Mouse (Mus musculus): ENCODE measurements around the gene Gprc5d. TPM values are rescaled to one million over a fixed set of nuclear protein-coding genes. Genes with fewer than 3 reads are reported as not detected.
A peak's percentile ranks its signal among the peaks of the same experiment; 100 is the strongest.

Gene Gprc5d
- total RNA-seq, 1 experiment from 2014 or later = not detected

- 0 out of 4 replicates have a peak, but pooled peaks have one; percentile 8 to 12 for ATAC-seq (replicated peaks in 1 of 2; ENCODE audit: insufficient read depth in 1 of 2, low FRiP score in 2 of 2, low TSS enrichment in 1 of 2, low read depth in 1 of 2, poor library complexity in 2 of 2, severe bottlenecking in 2 of 2)
Measured at GRCm38 (mm10) chr6:135141451-135142147, 23.5 kb upstream of the Gprc5d start.

DNA sequence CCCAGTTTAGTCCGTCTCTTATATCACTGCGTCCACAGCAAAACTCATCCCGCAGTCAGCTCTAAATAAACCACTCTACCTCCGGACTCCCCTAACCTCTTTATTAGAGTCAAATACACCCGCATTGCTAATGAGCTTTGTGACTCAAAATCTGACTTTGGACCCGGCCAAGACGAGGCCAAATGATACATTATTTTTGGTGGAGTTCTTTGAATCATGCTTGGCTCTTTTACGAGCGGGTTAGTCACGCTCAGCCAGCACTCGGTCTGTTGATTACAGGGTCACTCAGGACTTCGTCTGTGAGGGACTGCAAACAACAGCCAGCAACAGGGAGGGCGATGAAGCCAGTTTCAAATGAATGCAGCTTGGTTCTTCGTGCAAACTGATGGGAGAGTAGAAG lies 20.7 kb upstream of the Gprc5d start:
- no peak for ATAC-seq (replicated peaks in 1 of 2; ENCODE audit: insufficient read depth in 1 of 2, low FRiP score in 2 of 2, low TSS enrichment in 1 of 2, low read depth in 1 of 2, poor library complexity in 2 of 2, severe bottlenecking in 2 of 2)

DNA sequence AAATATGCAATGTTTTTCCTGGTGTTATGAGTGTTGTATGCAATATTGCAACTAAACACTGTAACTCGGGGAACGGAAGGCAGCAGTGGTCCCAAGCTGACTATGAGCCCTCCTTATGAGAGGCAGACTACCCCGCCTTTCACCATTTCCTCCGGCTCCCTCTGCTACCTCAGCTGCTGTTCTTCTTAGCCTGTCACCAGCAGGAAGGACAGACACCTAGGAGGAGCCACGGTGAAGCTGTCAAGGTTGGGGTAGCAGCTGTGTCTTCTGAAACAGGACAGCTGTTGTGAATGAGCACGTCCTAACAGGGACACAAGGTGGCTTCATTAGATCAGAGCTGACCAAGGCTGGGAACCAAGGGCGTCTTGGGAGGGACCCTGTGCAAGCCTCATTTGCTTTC lies 20.1 kb upstream of the Gprc5d start:
- ATAC-seq (replicated peaks in 1 of 2; ENCODE audit: insufficient read depth in 1 of 2, low FRiP score in 2 of 2, low TSS enrichment in 1 of 2, low read depth in 1 of 2, poor library complexity in 2 of 2, severe bottlenecking in 2 of 2) = no peak

DNA sequence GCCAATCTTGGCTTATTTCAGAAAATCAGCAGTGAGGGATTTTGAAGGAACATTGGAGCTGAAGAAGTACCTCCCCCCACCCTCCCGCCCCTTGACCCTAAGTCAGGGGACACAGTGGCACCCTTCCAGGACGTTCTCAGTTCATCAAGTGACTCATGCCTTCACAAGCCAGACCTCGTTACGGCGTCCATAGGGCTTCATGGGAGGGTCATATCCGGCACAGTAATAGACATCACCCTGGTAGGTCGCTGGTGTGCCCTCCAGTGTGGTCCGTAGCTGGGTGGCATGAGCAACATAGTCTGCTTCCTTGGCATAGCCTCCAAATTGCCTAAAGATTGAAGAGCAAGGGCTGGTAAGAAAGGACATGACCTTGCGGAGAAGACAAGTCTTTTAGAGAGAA lies 19.7 kb upstream of the Gprc5d start:
- no peak for ATAC-seq (replicated peaks in 1 of 2; ENCODE audit: insufficient read depth in 1 of 2, low FRiP score in 2 of 2, low TSS enrichment in 1 of 2, low read depth in 1 of 2, poor library complexity in 2 of 2, severe bottlenecking in 2 of 2)

GRCm38 (mm10) chr6:135136439-135137161 lies 18.5 kb upstream of the Gprc5d start:
- ATAC-seq (replicated peaks in 1 of 2; ENCODE audit: insufficient read depth in 1 of 2, low FRiP score in 2 of 2, low TSS enrichment in 1 of 2, low read depth in 1 of 2, poor library complexity in 2 of 2, severe bottlenecking in 2 of 2) = no peak

DNA sequence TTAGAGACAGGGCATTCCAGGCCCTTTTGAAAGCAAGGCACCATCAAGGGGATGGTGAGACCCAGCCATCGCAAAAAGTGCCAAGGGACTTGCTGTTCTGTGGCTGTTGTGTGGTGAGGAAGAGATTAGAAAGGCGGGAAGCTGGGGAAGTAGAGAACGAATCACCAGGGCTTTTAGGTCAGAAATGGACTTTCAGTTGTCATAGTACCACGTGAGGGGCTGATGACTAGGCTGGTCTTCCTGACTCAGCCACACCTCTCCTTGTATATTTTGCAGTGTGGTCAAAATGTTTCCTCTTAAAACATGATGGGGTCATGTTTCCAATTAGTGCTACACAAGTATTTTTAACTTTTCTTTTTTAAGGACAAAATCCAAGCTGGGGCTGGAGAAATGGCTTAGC lies 17.7 kb upstream of the Gprc5d start:
- peak; percentile 17 to 36; a peak in 1 of 4 replicates for ATAC-seq (replicated peaks in 1 of 2; ENCODE audit: insufficient read depth in 1 of 2, low FRiP score in 2 of 2, low TSS enrichment in 1 of 2, low read depth in 1 of 2, poor library complexity in 2 of 2, severe bottlenecking in 2 of 2)

DNA sequence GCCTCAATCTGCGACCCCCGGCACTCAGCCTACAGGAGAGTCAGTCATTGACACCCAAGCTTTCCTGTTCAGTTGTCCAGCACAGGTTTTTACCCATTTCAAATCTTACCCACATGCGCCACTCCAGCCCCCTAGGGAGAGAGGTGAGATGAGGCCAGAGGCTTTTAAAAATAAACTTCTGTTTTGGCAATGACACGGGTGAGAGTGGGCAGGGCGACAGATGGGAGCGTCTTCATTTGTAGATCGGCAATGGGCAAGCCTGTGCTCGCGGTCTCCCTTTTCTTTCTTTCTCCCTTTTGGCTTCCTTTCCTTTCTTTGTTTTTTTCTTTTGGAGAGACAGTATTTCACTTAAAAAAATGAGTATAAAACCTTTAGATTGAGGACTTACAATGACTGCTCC lies 15.4 kb upstream of the Gprc5d start:
- no peak for ATAC-seq (replicated peaks in 1 of 2; ENCODE audit: insufficient read depth in 1 of 2, low FRiP score in 2 of 2, low TSS enrichment in 1 of 2, low read depth in 1 of 2, poor library complexity in 2 of 2, severe bottlenecking in 2 of 2)

- no peak for ATAC-seq (replicated peaks in 1 of 2; ENCODE audit: insufficient read depth in 1 of 2, low FRiP score in 2 of 2, low TSS enrichment in 1 of 2, low read depth in 1 of 2, poor library complexity in 2 of 2, severe bottlenecking in 2 of 2)
Measured at GRCm38 (mm10) chr6:135133086-135133485, 15.0 kb upstream of the Gprc5d start.

GRCm38 (mm10) chr6:135124755-135125380 lies 6.8 kb upstream of the Gprc5d start:
- ATAC-seq (replicated peaks in 1 of 2; ENCODE audit: insufficient read depth in 1 of 2, low FRiP score in 2 of 2, low TSS enrichment in 1 of 2, low read depth in 1 of 2, poor library complexity in 2 of 2, severe bottlenecking in 2 of 2) = no peak

DNA sequence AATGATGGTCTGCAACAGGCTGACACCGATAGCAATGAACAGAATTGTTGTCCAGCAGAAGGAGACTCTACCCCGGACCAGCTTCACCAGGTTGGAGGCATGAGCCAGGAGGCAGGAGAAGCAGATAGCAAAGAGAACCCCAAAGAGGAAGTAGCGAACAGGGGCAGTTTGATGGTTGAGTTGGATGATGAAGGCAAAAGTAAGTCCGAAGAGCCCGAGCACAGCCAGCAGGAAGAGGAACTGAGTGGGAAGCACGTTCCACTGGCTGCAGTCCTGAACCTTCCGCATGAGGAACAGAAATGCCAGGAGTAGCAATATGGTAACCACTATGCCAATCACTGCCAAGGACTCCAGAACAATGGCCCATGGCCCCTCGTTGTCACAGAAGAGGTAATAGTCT lies 1.6 kb downstream of the Gprc5d start:
- ATAC-seq (replicated peaks in 1 of 2; ENCODE audit: insufficient read depth in 1 of 2, low FRiP score in 2 of 2, low TSS enrichment in 1 of 2, low read depth in 1 of 2, poor library complexity in 2 of 2, severe bottlenecking in 2 of 2) = peak; percentile 62 to 72

- ATAC-seq (replicated peaks in 1 of 2; ENCODE audit: insufficient read depth in 1 of 2, low FRiP score in 2 of 2, low TSS enrichment in 1 of 2, low read depth in 1 of 2, poor library complexity in 2 of 2, severe bottlenecking in 2 of 2) = no peak
Measured at GRCm38 (mm10) chr6:135113114-135113436, 5.0 kb downstream of the Gprc5d start.

DNA sequence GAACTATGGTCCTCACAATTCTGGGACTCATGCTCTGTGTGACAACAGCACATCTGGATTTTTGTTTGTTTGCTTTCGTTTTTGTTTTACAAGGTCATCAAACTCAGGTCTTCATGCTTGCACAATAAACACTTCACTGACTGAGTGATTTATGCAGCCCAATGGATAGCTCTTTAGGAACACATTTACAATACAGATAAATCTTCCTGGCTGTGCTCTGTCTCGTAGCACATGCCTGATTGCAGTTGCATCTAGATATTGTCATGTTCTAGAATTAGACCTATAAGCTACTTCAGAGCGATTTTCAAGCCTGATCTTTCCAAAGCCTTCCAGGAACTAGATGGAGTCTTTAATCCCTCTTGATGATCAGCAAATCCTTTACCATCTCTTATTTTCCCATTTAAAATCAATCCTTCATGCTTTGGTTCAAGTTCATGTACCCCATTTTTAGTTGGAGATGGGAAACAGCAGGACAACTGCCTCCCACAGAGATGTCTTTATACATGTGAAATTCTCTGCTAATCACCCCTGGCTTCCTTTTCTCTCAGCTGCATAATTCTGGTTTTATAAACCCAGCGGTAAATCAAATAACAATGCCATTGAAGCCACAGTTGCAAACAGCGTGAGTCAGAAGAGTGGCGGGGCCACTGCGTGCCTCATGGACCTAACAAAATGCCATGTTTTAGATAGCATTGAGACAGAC lies 5.5 kb downstream of the Gprc5d start:
- no peak for ATAC-seq (replicated peaks in 1 of 2; ENCODE audit: insufficient read depth in 1 of 2, low FRiP score in 2 of 2, low TSS enrichment in 1 of 2, low read depth in 1 of 2, poor library complexity in 2 of 2, severe bottlenecking in 2 of 2)

GRCm38 (mm10) chr6:135107014-135107413 lies 11.1 kb downstream of the Gprc5d start:
- ATAC-seq (replicated peaks in 1 of 2; ENCODE audit: insufficient read depth in 1 of 2, low FRiP score in 2 of 2, low TSS enrichment in 1 of 2, low read depth in 1 of 2, poor library complexity in 2 of 2, severe bottlenecking in 2 of 2) = no peak

DNA sequence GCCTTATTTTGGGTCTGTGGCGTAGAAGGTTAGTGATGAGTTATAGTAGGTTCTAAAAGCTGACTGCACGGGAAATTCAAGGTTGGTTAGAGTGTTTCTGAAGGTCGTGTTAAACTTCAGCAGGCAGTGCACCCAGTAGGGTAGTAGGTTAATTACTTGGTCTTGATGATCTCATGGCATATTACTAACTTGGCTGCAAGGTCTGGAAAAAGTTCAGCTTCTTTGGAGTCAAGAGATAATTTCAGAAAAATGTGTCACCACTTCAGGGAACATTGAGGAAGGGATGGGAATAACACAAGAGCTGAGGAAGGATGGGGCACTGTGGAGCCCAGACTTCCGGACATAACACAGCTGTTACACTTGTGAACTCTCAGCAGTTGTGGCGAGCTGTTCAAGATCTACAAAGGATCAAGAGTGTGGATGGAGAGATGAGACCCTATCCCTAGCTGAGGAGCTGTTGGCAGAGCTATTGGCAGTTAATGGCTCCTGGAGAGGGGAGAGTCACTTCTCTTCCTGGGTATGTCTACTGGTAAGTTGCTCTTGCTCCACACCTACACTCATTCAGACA lies 15.3 kb downstream of the Gprc5d start:
- no peak for ATAC-seq (replicated peaks in 1 of 2; ENCODE audit: insufficient read depth in 1 of 2, low FRiP score in 2 of 2, low TSS enrichment in 1 of 2, low read depth in 1 of 2, poor library complexity in 2 of 2, severe bottlenecking in 2 of 2)

DNA sequence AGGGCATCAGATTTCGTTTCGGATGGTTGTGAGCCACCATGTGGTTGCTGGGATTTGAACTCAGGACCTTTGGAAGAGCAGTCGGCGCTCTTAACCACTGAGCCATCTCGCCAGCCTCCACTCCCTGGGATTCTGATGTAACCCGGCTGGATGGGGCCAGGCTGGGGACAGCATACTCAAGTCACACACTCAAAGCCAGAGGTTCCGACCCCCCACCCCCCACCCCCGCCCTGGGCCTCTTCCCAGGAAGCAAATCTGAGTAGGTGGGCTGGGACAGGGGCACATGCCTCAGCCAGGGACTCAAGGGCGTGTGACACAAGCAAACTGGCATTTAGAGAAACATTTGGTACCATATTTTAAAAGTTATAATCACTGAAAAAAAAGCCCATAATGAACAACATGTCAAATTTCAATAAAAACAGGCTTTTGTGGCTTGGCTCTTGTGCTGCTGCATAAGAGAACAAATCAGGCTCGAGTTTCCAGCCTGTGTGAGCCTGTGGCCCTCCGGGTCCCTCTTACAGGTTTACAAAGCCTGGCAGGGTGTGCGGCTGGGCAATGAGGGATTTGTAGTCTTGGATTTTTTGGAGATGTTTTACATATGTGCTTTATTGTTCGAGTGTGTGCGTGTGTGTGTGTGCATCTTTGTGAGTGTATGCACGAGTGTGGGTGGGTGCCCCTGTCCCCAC lies 17.2 kb downstream of the Gprc5d start:
- no peak for ATAC-seq (replicated peaks in 1 of 2; ENCODE audit: insufficient read depth in 1 of 2, low FRiP score in 2 of 2, low TSS enrichment in 1 of 2, low read depth in 1 of 2, poor library complexity in 2 of 2, severe bottlenecking in 2 of 2)

GRCm38 (mm10) chr6:135092798-135093470 lies 25.1 kb downstream of the Gprc5d start:
- ATAC-seq (replicated peaks in 1 of 2; ENCODE audit: insufficient read depth in 1 of 2, low FRiP score in 2 of 2, low TSS enrichment in 1 of 2, low read depth in 1 of 2, poor library complexity in 2 of 2, severe bottlenecking in 2 of 2) = no peak

DNA sequence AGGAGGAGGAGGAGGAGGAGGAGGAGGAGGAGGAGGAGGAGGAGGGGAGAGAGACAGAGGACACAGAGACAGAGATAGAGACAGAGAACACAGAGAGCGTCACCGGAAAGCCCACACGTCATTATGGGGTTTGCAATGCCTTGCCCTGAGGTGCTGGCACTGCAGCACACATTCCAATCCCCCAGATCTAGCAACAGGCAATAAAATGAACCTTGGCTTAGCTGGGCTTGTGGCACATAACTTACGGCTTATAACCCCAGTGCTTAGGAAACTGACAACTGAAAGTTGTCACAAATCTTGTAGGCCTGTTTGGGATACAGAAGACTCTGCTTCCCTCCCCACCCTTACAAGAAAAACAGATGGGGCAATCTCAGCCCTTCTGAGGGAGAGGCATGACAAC lies 27.4 kb downstream of the Gprc5d start:
- no peak for ATAC-seq (replicated peaks in 1 of 2; ENCODE audit: insufficient read depth in 1 of 2, low FRiP score in 2 of 2, low TSS enrichment in 1 of 2, low read depth in 1 of 2, poor library complexity in 2 of 2, severe bottlenecking in 2 of 2)
